Mouse (Mus musculus) ES-E14 (cell line): ENCODE data around the gene Leng9.

Experiments used
- CHD2 ChIP-seq: IDR thresholded peaks from 2 replicates; pipeline ENCODE4 v1.6.1; 2014; ENCODE audit warnings: mild to moderate bottlenecking, low read depth, low read length, inconsistent platforms
- MAFK ChIP-seq: IDR thresholded peaks from 2 replicates; pipeline ENCODE4 v1.6.1; 2014; ENCODE audit warnings: mild to moderate bottlenecking, low read depth, low read length, inconsistent platforms; ENCODE audit not compliant: insufficient read depth
- ZC3H11A ChIP-seq: IDR thresholded peaks from 2 replicates; pipeline ENCODE4 v1.6.1; 2012; ENCODE audit warnings: low read depth, mild to moderate bottlenecking, inconsistent platforms, low read length, borderline replicate concordance
- ZNF384 ChIP-seq: IDR thresholded peaks from 2 replicates; pipeline ENCODE4 v1.6.1; 2012; ENCODE audit warnings: low read depth, low read length, inconsistent platforms

GRCm38 (mm10) chr7:4165286-4165685, 15.1 kb upstream of the Leng9 start:
- TF ChIP-seq MAFK (no peak), CHD2 (no peak), ZNF384 (no peak), ZC3H11A (no peak)
